Mouse (Mus musculus): ENCODE measurements around the gene Snta1.

GRCm38 (mm10) chr2:154398267-154398666 is 9.6 kb downstream of the Snta1 start:
- TF ChIP-seq CTCF (IDR thresholded peaks at IDR 0.05; ENCODE audit: low read depth) (no peak), EP300 (optimal IDR thresholded peaks at IDR 0.05) (no peak)
